Mouse (Mus musculus): ENCODE measurements around the gene Inpp5a.

- TF ChIP-seq CTCF (IDR thresholded peaks at IDR 0.05; ENCODE audit: borderline replicate concordance, extremely low read depth, insufficient read depth, insufficient read length): no peak
- TF ChIP-seq POLR2A (IDR thresholded peaks at IDR 0.05; ENCODE audit: borderline replicate concordance, extremely low read depth, insufficient read depth, insufficient read length, poor library complexity, severe bottlenecking): no peak
Observed at GRCm38 (mm10) chr7:139479626-139480025, 90.7 kb downstream of the Inpp5a start.

All from brain, embryonic 14.5 days (tissue).